Mouse (Mus musculus): ENCODE data around the gene Cul7.

DNA sequence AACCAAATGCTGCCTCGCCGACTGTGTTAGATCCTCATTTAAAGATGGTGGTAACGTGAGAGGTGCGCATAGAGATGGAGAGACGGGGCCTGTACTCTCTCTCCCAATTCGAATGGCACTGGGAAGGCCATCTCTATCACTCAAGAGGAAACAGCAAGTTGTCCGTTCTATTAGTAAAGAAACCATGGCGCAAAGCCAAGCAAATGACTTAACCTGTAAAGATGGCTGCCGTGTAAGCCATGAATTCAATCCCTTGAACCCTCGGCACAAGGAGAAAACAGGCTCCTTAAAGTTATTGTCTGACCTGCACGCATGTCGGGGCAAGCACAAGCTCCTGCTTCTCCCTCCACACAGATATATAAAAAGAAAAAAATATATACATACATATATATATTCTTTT, 32.3 kb upstream of the Cul7 start:
- no peak for TF ChIP-seq CTCF (conservative IDR thresholded peaks at IDR 0.05; ENCODE audit: insufficient read depth, insufficient read length, low read depth, low read length)
- no peak for TF ChIP-seq POLR2A (IDR thresholded peaks at IDR 0.05; ENCODE audit: low read depth, low read length)

All from kidney, adult 2 months (tissue).